Mouse (Mus musculus): ENCODE data around the gene Ceacam12.
"Not testable (repeated sequence)": the region's sequence is repeated elsewhere in the genome, so short reads cannot be mapped to it uniquely, and the experiment has no call there.

GRCm38 (mm10) chr7:18073821-18074220 lies 8.1 kb downstream of the Ceacam12 start:
- not testable (repeated sequence) for TF ChIP-seq CTCF, POLR2A (IDR thresholded peaks at IDR 0.05; ENCODE audit: insufficient read depth, low read depth, low read length)
